8 mouse cellular contexts compared by ENCODE assay signal in genomic region chr1:66388561-66388960, GRCm38 (mm10).
DNase-seq lines count a peak whose midpoint lies in the region; ATAC-seq and TF ChIP-seq lines count a peak whose summit lies in the region.
"Had no signal": no experiment of that assay in that cellular context is flagged by ENCODE, and none has a peak within 500 bp of the region (broad histone marks: within the 10 kb centered on the region; RNA-seq: fewer than 3 reads in every experiment).

No protein-coding gene starts in this region.

- DNase-seq in CH12.LX (ENCODE audit: extremely low read depth), result peak; percentile 4
- peak; percentile 73 for DNase-seq in forebrain, embryonic 14.5 days (ENCODE audit: low spot score)
- DNase-seq in gastrocnemius, postnatal 25 days, result no peak
- no peak for DNase-seq in lung, postnatal 25 days (ENCODE audit: low spot score)
- no peak for DNase-seq in lung, postnatal 14 days

- no peaks in the 10 kb centered on the region for H3K9me3 ChIP-seq in CH12.LX (replicated peaks; ENCODE audit: low read length)
- no peaks in the 10 kb centered on the region for H3K9me3 ChIP-seq in forebrain, embryonic 14.5 days (replicated peaks; ENCODE audit: control insufficient read depth, low read length)
- no peaks in the 10 kb centered on the region for H3K9me3 ChIP-seq in midbrain, embryonic 12.5 days

- no peak overlapping the region for H3K4me2 ChIP-seq in CH12.LX (ENCODE audit: insufficient read depth, low read depth, poor library complexity, severe bottlenecking)
- peak overlapping the region; percentile 47 for H3K4me2 ChIP-seq in forebrain, embryonic 14.5 days (ENCODE audit: low read length)
- H3K4me2 ChIP-seq in midbrain, embryonic 12.5 days (replicated peaks), result peak overlapping the region; percentile 44

- no peak overlapping the region for H3K9ac ChIP-seq in CH12.LX (ENCODE audit: insufficient read depth, low read depth)
- peak overlapping the region; percentile 18; the same call in 1 of the 2 replicates for H3K9ac ChIP-seq in forebrain, embryonic 14.5 days (ENCODE audit: low read length)
- no peak overlapping the region; the same call in 1 of the 2 replicates for H3K9ac ChIP-seq in midbrain, embryonic 12.5 days (replicated peaks)

- in situ Hi-C loops in CH12.LX (cut with MboI; ENCODE audit: low pct_ligation_motif_present, low pct_unique_long_range_greater_than_20kb, low sequenced_read_pairs), result no loop called here

- TF ChIP-seq EP300 in CH12.LX (IDR thresholded peaks at IDR 0.05; ENCODE audit: low read length), result no peak

- no peak for TF ChIP-seq POLR2A in CH12.LX (IDR thresholded peaks at IDR 0.05; ENCODE audit: low read depth, low read length)

- dilution Hi-C loops in CH12.LX (cut with MboI; ENCODE audit: extremely low pct_ligation_motif_present, extremely low pct_unique_long_range_greater_than_20kb, low sequenced_read_pairs), result no loop called here

- no peak for TF ChIP-seq RAD21 in CH12.LX (IDR thresholded peaks at IDR 0.05; ENCODE audit: low read depth, low read length)

- ATAC-seq in cerebellum, adult (ENCODE audit: insufficient number of reproducible peaks, low FRiP score, low TSS enrichment), result peak; percentile 76
- peak; percentile 38; the same call in 1 of the 2 replicates for ATAC-seq in forebrain, embryonic 14.5 days
- peak; percentile 57 for ATAC-seq in midbrain, embryonic 12.5 days (ENCODE audit: low FRiP score, low read depth)
- ATAC-seq: intestine, postnatal 0 days had no signal

- no peaks in the 10 kb centered on the region for H3K27me3 ChIP-seq in CH12.LX (replicated peaks)
- no peaks in the 10 kb centered on the region for H3K27me3 ChIP-seq in forebrain, embryonic 14.5 days (replicated peaks; ENCODE audit: control insufficient read depth, insufficient read depth, low read length)
- no peaks in the 10 kb centered on the region for H3K27me3 ChIP-seq in midbrain, embryonic 12.5 days

- no peaks in the 10 kb centered on the region for H3K36me3 ChIP-seq in CH12.LX (replicated peaks in 1 of 2; ENCODE audit: control insufficient read depth in 1 of 2, insufficient read depth in 1 of 2, low read length in 1 of 2)
- H3K36me3 ChIP-seq in forebrain, embryonic 14.5 days (ENCODE audit: control insufficient read depth, insufficient read depth, low read length), result peaks cover 5% of the 10 kb centered on the region; the same call in 1 of the 2 replicates
- no peaks in the 10 kb centered on the region for H3K36me3 ChIP-seq in midbrain, embryonic 12.5 days

- no peak overlapping the region for H3K4me3 ChIP-seq in CH12.LX (replicated peaks in 1 of 3; ENCODE audit: low read depth in 2 of 3, low read length in 2 of 3, poor library complexity in 1 of 3)
- H3K4me3 ChIP-seq in forebrain, embryonic 14.5 days (ENCODE audit: low read depth, low read length), result peak overlapping the region; percentile 17
- peak overlapping the region; percentile 22 for H3K4me3 ChIP-seq in midbrain, embryonic 12.5 days

- no peak overlapping the region for H3K27ac ChIP-seq in CH12.LX (ENCODE audit: insufficient read depth, low read depth)
- H3K27ac ChIP-seq in forebrain, embryonic 14.5 days (ENCODE audit: low read depth, low read length), result peak overlapping the region; percentile 62
- H3K27ac ChIP-seq in midbrain, embryonic 12.5 days (replicated peaks), result peak overlapping the region; percentile 81

- H3K4me1 ChIP-seq in CH12.LX (ENCODE audit: control insufficient read depth in 1 of 2, insufficient read depth in 2 of 2), result peaks cover 0 to 15% of the 10 kb centered on the region in 2 experiments; a peak in 2 of 4 replicates
- peaks cover 30% of the 10 kb centered on the region for H3K4me1 ChIP-seq in forebrain, embryonic 14.5 days (ENCODE audit: control insufficient read depth, insufficient read depth, low read length)
- H3K4me1 ChIP-seq in midbrain, embryonic 12.5 days, result peaks cover 31% of the 10 kb centered on the region

- H3K79me2 ChIP-seq in CH12.LX (replicated peaks; ENCODE audit: control insufficient read depth, extremely low read depth, insufficient read depth, poor library complexity, severe bottlenecking), result no peaks in the 10 kb centered on the region

- WGBS in forebrain, embryonic 14.5 days, result 16% methylated on average over 8 of the region's 8 CpGs
- WGBS in midbrain, embryonic 12.5 days, result 24% methylated on average over 8 of the region's 8 CpGs

- no peak for TF ChIP-seq CTCF in CH12.LX (conservative IDR thresholded peaks at IDR 0.05 in 1 of 2, IDR thresholded peaks at IDR 0.05 in 1 of 2; ENCODE audit: low read depth in 2 of 2, low read length in 2 of 2)

TF ChIP-seq in CH12.LX, 34 proteins besides CTCF, POLR2A, EP300 and RAD21:
- TF ChIP-seq PAX5 (IDR thresholded peaks at IDR 0.05; ENCODE audit: low read length), result no peak
- no peak for TF ChIP-seq UBTF (IDR thresholded peaks at IDR 0.05; ENCODE audit: low read depth, low read length)
- no peak for TF ChIP-seq HCFC1 (IDR thresholded peaks at IDR 0.05; ENCODE audit: low read depth, low read length)
- TF ChIP-seq MAFK (IDR thresholded peaks at IDR 0.05; ENCODE audit: insufficient replicate concordance, low read length), result no peak
- no peak for TF ChIP-seq MAX (IDR thresholded peaks at IDR 0.05; ENCODE audit: low read length)
- no peak for TF ChIP-seq ZC3H11A (IDR thresholded peaks at IDR 0.05; ENCODE audit: low read depth, low read length)
- no peak for TF ChIP-seq MXI1 (IDR thresholded peaks at IDR 0.05; ENCODE audit: low read depth, low read length)
- TF ChIP-seq IRF4 (IDR thresholded peaks at IDR 0.05; ENCODE audit: low read depth, low read length), result no peak
- no peak for TF ChIP-seq RCOR1 (conservative IDR thresholded peaks at IDR 0.05; ENCODE audit: low read depth, low read length)

Comparison
In these comparisons a context has a peak if more than half of its experiments do, and no peak if none do; other contexts are left out.
1. DNase-seq: peak in CH12.LX (single experiment) and forebrain, embryonic 14.5 days (single experiment); none in gastrocnemius, postnatal 25 days (single experiment), lung, postnatal 25 days (single experiment) and lung, postnatal 14 days (single experiment).
2. H3K4me3 ChIP-seq: peak in forebrain, embryonic 14.5 days (single experiment) and midbrain, embryonic 12.5 days (single experiment); none in CH12.LX (0 of 3).
3. Peak in every context shown above with its lines, with median percentiles within 50 percentile points of each other: ATAC-seq.